Mouse (Mus musculus): Measurements from ENCODE around the gene Ctnnd1.
"Not testable (repeated sequence)": the region's sequence is repeated elsewhere in the genome, so short reads cannot be mapped to it uniquely, and the experiment has no call there.

The Ctnnd1 gene

GRCm38 (mm10) chr2:84650464-84651195, at the start of gene Ctnnd1:
Ctnnd1 (minus strand) TSS chr2:84650765.
- peak; percentile 53 for DNase-seq (ENCODE audit: low spot score)

DNA sequence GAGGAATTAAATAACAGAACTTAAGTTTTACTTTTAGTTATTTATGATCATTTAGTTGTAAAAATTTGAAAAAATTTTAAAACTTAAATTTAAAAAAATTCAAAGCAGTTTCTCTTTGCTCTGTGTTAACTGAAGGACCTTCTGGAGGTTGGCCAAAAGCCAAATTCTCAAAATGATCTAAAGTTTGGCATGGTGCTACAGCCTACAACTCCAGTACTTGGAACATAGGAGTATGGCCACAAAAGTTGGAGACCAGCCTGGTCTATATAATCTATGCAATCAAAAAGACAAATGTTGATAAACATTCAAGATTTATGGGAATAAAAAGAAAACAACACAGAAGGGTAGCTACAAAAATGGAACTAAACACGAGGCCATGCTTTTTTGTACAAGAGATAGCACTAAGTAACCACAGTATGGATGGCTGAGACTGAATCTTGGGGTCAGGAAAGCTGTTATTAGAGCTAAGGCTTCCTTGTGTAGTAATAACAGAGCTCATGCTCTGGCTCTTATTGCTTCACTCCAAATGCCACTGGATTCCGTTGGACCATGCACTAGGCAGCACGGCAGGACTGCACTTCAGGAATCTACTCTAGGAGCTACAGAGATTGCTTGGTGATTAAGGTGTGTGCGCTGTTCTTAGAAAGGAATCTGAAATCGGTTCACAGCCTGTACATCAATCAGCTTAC, 44.6 kb upstream of the Ctnnd1 start:
- no peak for DNase-seq (ENCODE audit: low spot score)

DNA sequence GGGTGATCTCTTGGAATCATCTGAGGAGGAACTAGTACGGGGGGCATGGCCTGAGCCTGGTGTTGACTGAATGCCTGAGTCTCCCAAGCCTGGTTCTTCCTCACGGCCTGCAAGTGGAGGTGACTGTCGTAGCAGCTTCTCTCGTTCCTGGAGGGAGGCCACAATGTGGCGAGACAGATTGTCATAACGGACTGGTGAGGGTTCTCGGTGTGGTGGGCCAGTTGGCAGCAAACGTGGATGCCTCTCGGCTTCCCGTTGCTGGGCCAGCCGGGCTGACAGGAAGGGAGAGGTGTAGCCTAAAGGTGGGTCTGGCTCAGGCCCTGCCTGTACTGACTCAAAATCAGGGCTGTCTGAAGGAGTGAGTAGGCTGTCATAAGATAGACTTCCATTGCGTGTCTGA, 39.5 kb upstream of the Ctnnd1 start:
- no peak for DNase-seq (ENCODE audit: low spot score)

- no peak for DNase-seq (ENCODE audit: low spot score)
These were observed 37.7 kb upstream of the Ctnnd1 start for GRCm38 (mm10) chr2:84688080-84688844.

GRCm38 (mm10) chr2:84682605-84683183, 32.1 kb upstream of the Ctnnd1 start:
- no peak for DNase-seq (ENCODE audit: low spot score)

GRCm38 (mm10) chr2:84679016-84679415, 28.5 kb upstream of the Ctnnd1 start, which contains the start of gene Tmx2:
Tmx2 (minus strand) TSS chr2:84679140.
- no peak for DNase-seq (ENCODE audit: low spot score)

DNA sequence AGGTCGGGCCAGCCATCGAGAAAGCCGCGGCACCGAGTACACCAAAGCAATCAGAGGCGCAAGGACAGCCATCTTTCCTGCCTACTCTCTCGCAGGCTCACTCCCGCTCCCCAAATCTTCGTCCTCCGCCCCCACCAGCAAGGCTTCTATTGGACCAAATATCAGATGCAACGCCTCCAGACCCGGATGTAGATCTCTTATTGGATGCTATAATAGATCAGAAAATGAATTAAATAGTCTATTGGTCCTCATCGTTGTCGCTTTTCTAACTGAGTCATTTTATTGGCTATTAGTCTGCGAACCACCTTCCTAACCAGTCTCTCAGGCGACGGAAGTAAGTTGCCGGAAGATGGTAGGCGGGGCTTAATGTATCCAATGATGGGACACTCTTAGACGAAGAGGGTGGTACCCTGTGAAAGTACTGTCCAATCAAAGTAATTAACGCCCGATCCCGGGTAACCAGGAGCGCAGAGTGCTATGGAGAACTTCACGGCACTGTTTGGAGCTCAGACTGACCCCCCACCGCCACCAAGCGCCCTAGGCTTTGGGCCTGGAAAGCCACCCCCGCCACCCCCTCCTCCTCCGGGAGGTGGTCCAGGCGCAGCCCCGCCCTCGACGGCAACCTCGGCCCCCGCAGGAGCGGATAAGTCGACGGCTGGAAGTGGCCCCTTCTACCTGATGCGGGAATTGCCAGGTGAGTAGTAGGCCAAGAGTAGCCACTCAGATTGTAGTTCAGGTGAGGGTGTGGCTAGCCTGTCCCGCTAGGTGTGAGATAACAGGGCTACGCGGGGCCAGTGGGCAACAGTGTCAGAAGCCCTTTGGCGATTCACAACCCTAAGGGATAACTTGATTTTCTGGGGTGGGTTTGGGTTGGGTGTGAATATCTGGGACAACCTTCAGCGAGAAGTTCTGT, 27.7 kb upstream of the Ctnnd1 start, which contains the start of the genes Gm28635 and Med19:
Gm28635 (minus strand) TSS at position 74 of the 913 bp plus-strand sequence.
Med19 (plus strand) TSS at position 435 of the 913 bp plus-strand sequence.
- DNase-seq (ENCODE audit: low spot score) = peak; percentile 77

DNA sequence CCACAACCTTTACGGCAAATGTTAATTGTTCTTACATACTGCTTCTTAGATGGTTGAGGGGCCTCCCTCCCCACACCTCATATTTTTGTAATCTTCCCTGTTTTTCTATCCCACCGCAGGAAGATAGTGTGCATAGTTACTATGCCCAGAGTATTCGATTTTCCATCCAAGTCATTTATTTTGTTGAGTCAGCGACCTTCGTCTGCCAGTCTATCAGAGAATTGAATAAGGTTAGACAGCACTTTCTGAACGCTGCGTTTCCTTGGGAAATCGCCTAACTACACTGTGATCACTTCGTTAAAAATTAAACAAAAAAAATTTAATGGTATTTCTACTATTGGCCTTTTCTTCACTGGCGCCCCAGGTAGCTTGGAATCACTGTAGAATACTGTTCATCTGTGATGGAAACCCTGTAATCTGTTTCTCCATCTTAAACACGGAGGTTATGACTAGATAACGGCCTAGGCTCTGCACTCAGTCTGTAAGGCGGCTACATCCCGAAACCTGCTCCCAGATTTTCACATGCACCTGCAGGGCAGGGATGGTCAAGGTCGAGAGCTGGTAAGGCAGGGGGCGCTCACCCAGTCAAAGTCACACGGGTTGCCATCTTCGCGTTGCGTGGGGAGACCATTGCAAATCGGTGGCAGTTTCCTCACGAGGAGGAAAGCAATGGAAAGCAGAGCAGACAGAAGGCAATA, 26.9 kb upstream of the Ctnnd1 start:
- DNase-seq (ENCODE audit: low spot score) = no peak

GRCm38 (mm10) chr2:84671535-84671934, 21.0 kb upstream of the Ctnnd1 start:
- DNase-seq (ENCODE audit: low spot score) = not testable (repeated sequence)

GRCm38 (mm10) chr2:84670569-84670933, 20.0 kb upstream of the Ctnnd1 start, which contains the start of gene Selenoh:
Selenoh (minus strand) TSS chr2:84670770.
- peak; percentile 70 for DNase-seq (ENCODE audit: low spot score)

DNA sequence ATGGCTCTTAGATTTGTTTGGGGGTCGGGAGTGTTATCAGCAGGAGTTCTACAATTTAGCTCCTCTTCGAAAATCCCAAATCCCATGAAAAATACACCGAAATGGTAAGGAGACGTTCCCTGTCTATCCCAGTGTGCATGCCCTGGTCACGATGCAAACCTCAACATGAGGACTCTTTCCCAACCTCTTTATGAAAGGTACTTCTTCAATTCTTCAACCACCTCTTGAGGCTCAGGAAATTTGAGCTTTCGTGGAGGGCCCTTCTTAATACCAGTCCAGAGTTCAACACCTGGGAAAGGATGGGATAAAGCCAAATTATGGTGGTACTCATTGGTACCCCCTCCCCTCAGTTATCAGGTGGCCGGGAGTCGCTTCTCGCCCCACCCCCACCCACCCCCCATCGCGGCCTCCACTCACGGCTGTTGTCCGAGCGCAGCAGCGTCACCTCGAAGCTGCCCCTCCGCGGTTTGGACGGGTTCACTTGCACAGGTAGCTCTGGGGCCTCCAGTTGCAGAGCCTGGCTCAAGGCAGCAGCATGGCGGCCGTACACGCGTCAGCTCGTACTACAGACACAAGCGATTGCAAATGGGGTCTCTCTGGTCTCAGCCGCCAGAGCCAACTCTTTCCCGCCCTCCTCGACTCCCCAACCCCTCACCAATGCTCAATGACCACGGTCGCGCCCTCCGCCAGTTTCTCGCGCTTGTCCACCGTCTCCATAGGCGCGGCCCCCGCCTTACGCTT, 19.4 kb upstream of the Ctnnd1 start:
- no peak for DNase-seq (ENCODE audit: low spot score)

- no peak for DNase-seq (ENCODE audit: low spot score)
These were observed 15.5 kb upstream of the Ctnnd1 start for GRCm38 (mm10) chr2:84666081-84666480.

- peak; percentile 36 for DNase-seq (ENCODE audit: low spot score)
These were observed 12.3 kb upstream of the Ctnnd1 start for GRCm38 (mm10) chr2:84662866-84663265.

DNA sequence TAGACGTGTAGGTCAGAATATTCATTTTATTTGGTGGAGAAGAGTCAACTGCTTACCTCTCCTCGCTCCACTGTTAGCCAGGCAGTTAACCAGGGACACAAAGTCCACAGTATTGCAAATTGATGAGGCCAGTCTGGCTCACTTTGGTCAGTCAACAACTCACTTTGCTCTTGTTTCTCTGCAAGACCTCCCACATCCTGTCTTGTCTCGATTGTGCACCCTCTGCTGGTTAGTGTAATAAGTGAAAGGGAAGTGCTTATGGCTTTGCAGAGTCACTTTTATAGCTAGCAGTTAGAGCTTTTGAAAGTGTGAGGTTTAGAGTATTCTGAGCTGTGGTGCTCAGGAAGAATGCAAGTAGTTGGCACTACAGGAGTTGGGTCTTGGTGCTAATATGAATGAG, 9.7 kb upstream of the Ctnnd1 start:
- peak; percentile 28 for DNase-seq (ENCODE audit: low spot score)

- no peak for DNase-seq (ENCODE audit: low spot score)
These were observed 8.2 kb upstream of the Ctnnd1 start, which contains the start of gene Btbd18 for GRCm38 (mm10) chr2:84658806-84659205. Btbd18 (plus strand) TSS chr2:84659079.

- no peak for DNase-seq (ENCODE audit: low spot score)
These were observed 5.3 kb upstream of the Ctnnd1 start for GRCm38 (mm10) chr2:84655864-84656263.

DNA sequence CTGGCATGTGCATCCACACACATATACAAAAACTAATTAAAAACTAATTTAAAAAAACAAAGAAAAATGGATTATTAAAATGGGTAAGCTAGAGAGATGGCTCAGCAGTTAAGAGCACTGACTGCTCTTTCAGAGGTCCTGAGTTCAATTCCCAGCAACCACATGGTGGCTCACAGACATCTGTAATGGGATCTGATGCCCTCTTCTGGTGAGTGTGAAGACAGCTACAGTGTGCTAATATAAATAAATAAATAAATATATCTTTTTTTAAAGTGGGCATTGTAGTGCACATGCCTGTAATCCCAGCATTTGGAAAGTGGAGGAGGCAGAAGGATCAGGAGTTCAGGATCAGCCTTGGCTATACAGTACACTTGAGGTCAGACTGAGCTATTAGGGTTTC, 2.8 kb upstream of the Ctnnd1 start:
- no peak for DNase-seq (ENCODE audit: low spot score)

DNA sequence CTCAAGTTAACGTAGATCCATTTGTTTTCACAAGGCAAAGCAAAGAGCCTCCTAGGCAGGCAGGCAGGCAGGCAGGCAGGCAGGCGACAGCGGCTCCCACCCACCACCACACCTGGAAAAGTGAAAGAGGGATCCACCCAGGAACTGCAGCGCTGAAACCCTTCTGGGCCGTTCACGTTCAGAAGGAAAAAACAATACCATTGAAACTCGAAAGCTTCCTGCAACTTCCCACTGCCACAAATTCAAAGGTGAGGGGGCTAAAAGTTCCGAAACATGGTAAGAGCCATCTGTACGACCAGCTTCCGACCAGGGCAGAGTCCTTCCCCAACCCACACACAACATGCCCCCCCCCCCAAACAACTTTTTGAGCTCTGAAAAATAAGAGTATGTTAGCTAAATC, 891 bp downstream of the Ctnnd1 start:
- DNase-seq (ENCODE audit: low spot score) = no peak

DNA sequence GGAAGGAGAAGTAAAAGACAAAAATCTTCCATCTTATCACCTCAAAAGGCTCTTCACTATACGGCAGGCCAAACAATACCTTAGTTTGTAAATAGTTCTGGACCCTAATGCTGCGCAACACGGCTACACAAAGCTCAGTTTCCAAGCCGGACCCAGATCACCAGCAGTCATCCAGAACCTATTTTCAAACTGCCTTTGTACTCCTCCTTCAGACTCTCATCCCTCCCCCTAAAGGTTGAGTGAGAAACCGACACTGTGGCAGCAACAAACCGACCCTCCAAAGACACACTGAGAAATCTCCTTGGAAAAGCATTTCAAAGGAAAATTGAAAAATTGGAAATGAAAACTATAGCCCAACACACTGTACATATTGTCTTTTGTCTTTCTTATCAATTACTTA, 2.2 kb downstream of the Ctnnd1 start:
- DNase-seq (ENCODE audit: low spot score) = no peak

All from urinary bladder, postnatal 25 days (tissue).